Mouse (Mus musculus): ENCODE measurements around the gene Thoc6. TPM values are rescaled to one million over a fixed set of nuclear protein-coding genes. Genes with fewer than 3 reads are reported as not detected.
A peak's percentile ranks its signal among the peaks of the same experiment; 100 is the strongest.

The Thoc6 gene
- polyA plus RNA-seq, 2 experiments from 2014 or later: 35.6 to 37.7 TPM

- ATAC-seq: peak; percentile 94
Measured at GRCm38 (mm10) chr17:23630195-23631020, 43.3 kb downstream of the Thoc6 start.

DNA sequence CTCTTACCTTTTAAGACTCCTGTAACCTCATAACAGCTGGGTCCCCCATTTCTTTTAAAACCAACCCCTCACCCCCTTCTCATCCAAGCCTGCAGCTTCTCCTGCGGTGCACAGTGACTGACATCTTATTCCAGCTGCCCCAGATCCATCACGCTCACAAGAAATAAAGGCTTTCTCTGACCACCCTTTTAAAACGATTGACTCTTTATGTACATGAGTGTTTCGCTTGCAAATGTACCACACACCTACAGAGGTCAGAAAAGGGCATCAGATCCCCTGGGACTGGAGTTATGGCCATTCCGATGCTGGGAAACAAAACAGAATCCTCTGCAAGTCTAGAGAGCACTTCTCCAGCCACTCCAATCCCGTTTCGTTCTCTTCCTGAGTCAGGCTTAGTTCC lies 45.9 kb downstream of the Thoc6 start:
- no peak for ATAC-seq

DNA sequence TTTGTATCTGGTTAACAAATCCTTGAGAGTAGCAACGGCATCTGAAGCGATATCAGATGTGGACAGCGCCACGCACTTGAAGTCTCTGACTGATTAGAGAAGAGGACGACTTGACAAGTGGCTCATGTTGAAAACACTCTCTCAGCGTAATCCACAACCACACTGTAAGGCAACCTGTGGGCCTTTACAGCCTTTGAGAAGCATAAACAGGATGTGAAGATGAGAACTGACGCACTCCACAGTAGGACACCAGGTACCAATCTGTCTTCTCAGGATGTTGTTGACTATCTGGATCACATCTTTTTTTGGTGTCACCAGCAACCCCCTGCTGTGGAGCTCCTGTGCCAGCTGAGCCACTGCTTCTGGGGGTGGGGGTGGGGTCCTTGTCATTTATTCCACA lies 53.3 kb downstream of the Thoc6 start:
- ATAC-seq: peak; percentile 90

Other genes with a start within 250 kb of the Thoc6 start
- gene Vmn2r117, start 194.2 kb downstream of the Thoc6 start, polyA plus RNA-seq (2017; shearing (Covaris generic)): not detected
- gene Zfp213, start 109.6 kb downstream of the Thoc6 start, polyA plus RNA-seq (2017; shearing (Covaris generic)): 1 to 10 TPM; 4.3 to 4.9 TPM
- not detected for gene Zfp13, start 74.4 kb downstream of the Thoc6 start, polyA plus RNA-seq (2017; shearing (Covaris generic))
- gene Zscan10, start 73.0 kb downstream of the Thoc6 start, polyA plus RNA-seq (2017; shearing (Covaris generic)): 1 to 10 TPM; 1.3 to 3.4 TPM
- gene Mmp25, start 28.6 kb downstream of the Thoc6 start, polyA plus RNA-seq (2017; shearing (Covaris generic)): 1 to 10 TPM; 1.0 to 2.0 TPM
- under 1 TPM in 1 of 2 experiments, not detected in 1; 0.49 TPM for gene Bicdl2, start 13.4 kb downstream of the Thoc6 start, polyA plus RNA-seq (2017; shearing (Covaris generic))
- gene Hcfc1r1, start 286 bp downstream of the Thoc6 start, polyA plus RNA-seq (2017; shearing (Covaris generic)): 10 to 100 TPM; 62.9 to 71.5 TPM
- gene Tnfrsf12a, start 3.6 kb upstream of the Thoc6 start, polyA plus RNA-seq (2017; shearing (Covaris generic)): 1 to 10 TPM; 5.6 to 6.5 TPM
- gene Cldn6, start 5.4 kb upstream of the Thoc6 start, polyA plus RNA-seq (2017; shearing (Covaris generic)): not detected
- gene Cldn9, start 10.1 kb upstream of the Thoc6 start, polyA plus RNA-seq (2017; shearing (Covaris generic)): not detected
- gene 1520401A03Rik, start 48.9 kb upstream of the Thoc6 start, polyA plus RNA-seq (2017; shearing (Covaris generic)): not detected
- gene Pkmyt1, start 52.5 kb upstream of the Thoc6 start, polyA plus RNA-seq (2017; shearing (Covaris generic)): 10 to 100 TPM; 12.2 to 13.0 TPM
- 1 to 10 TPM in 1 of 2 experiments, under 1 TPM in 1; 0.91 to 2.7 TPM for gene Paqr4, start 67.0 kb upstream of the Thoc6 start, polyA plus RNA-seq (2017; shearing (Covaris generic))
- 1 to 10 TPM in 1 of 2 experiments, under 1 TPM in 1; 0.71 to 1.2 TPM for gene Kremen2, start 72.0 kb upstream of the Thoc6 start, polyA plus RNA-seq (2017; shearing (Covaris generic))
- 10 to 100 TPM; 13.2 to 13.3 TPM for gene Flywch1, start 97.7 kb upstream of the Thoc6 start, polyA plus RNA-seq (2017; shearing (Covaris generic))
- 1 to 10 TPM; 2.2 to 3.2 TPM for gene Flywch2, start 112.2 kb upstream of the Thoc6 start, polyA plus RNA-seq (2017; shearing (Covaris generic))
- 100 to 1,000 TPM; 234 to 326 TPM for gene Srrm2, start 116.7 kb upstream of the Thoc6 start, polyA plus RNA-seq (2017; shearing (Covaris generic))
- gene Elob, start 155.3 kb upstream of the Thoc6 start, polyA plus RNA-seq (2017; shearing (Covaris generic)): 100 to 1,000 TPM; 686 to 746 TPM
- 1 to 10 TPM; 1.1 to 2.4 TPM for gene Prss33, start 162.2 kb upstream of the Thoc6 start, polyA plus RNA-seq (2017; shearing (Covaris generic))
- 1 to 10 TPM in 1 of 2 experiments, not detected in 1; 2.6 TPM for gene Prss32, start 170.0 kb upstream of the Thoc6 start, polyA plus RNA-seq (2017; shearing (Covaris generic))
- gene Prss41, start 170.3 kb upstream of the Thoc6 start, polyA plus RNA-seq (2017; shearing (Covaris generic)): 10 to 100 TPM in 1 of 2 experiments, 1 to 10 TPM in 1; 6.4 to 10.5 TPM
- gene Prss21, start 194.2 kb upstream of the Thoc6 start, polyA plus RNA-seq (2017; shearing (Covaris generic)): not detected
- not detected for gene Dcpp1, start 207.0 kb upstream of the Thoc6 start, polyA plus RNA-seq (2017; shearing (Covaris generic))
- not detected for gene Dcpp2, start 207.0 kb upstream of the Thoc6 start, polyA plus RNA-seq (2017; shearing (Covaris generic))
- not detected for gene Dcpp3, start 243.6 kb upstream of the Thoc6 start, polyA plus RNA-seq (2017; shearing (Covaris generic))

Data from activated CD4-positive, CD25-positive, alpha-beta regulatory T cell, adult 4 months (primary cell).